Mouse (Mus musculus) large intestine, adult 2 months (tissue): Measurements from ENCODE around the gene Slc25a20. TPM values are rescaled to one million over a fixed set of nuclear protein-coding genes. Genes with fewer than 3 reads are reported as not detected.

Source experiments
- DNase-seq: peaks from one replicate; pipeline ENCODE4 v3.0.0-alpha.2; 2012; ENCODE audit warnings: low read depth, low spot score
- WGBS: fragments of 180-500 bp; shearing (Covaris S2); methylation state at CpG from one replicate; pipeline ENCODE4 v1.1.7; 2018; 5-methylcytosine and 5-hydroxymethylcytosine counted together
- polyA plus RNA-seq: library from polyadenylated mRNA; depleted of rRNA; stranded (reverse); fragments of >200 nt; gene quantifications from 2 replicates; pipeline ENCODE4 v1.2.3, GENCODE M21; 2012

Slc25a20 gene
- polyA plus RNA-seq, 1 experiment, result 32.4 TPM

DNA sequence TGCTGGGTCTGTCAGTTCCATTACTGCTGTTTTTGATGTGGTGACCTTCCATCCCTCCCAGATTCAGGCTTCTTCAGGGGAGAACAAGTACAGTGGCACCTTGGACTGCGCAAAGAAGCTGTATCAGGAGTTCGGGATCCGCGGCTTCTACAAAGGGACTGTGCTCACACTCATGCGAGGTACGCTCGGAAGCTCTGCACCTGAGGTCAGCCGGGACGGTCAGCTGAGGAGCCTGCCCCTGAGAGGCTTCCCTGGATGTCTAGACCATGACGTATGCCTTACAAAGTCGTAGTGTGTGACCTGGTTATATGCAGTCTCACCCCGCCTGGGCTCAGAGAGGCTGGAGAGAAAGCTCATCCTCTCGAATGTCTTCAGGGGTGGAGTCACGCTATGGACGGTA is 18.1 kb downstream of the Slc25a20 start:
- WGBS, result 95% methylated on average over 15 of the region's 15 CpGs
- no peak for DNase-seq

DNA sequence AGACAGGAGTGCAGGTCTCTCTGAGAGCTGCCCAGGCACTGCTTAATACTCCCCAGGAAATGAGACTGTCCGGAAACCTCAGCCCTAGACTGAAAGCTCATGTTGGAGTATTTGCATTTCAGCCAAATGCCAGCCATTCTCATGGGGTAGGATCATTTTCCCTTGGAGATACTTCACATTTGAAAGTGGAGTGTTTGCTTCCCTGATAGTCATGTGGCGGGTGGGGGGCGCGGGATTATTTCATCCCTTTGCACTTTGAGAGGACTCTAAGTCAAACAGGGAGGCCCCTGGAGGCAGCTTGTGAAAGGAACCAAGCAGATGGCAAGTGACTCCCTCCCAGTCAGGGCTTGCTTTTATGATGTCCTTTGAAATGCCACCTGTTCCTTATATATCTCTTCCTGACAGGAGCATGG is 24.6 kb downstream of the Slc25a20 start:
- no peak for DNase-seq
- 22% methylated on average over 4 of the region's 4 CpGs for WGBS

DNA sequence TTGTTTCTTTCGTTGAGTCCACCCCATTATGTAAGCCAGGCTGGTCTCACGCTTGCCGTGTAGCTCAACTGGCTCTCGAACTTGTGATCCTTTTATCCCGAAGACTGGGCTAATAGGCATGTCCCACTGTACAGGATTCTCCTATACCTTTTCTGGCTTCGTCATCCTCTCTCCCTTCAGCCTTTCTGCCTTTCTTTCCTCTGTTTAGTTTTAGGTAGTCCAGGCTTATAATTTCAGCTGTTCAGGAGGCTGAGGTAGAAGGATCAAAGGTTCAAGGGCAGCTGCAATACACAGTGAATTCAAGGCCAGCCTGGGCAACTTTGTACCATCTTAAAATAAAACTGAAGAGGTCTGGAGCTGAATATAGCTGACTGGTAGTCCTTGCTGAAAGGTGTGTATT is 25.3 kb downstream of the Slc25a20 start:
- WGBS, result 72% methylated on average over 6 of the region's 6 CpGs
- no peak for DNase-seq

DNA sequence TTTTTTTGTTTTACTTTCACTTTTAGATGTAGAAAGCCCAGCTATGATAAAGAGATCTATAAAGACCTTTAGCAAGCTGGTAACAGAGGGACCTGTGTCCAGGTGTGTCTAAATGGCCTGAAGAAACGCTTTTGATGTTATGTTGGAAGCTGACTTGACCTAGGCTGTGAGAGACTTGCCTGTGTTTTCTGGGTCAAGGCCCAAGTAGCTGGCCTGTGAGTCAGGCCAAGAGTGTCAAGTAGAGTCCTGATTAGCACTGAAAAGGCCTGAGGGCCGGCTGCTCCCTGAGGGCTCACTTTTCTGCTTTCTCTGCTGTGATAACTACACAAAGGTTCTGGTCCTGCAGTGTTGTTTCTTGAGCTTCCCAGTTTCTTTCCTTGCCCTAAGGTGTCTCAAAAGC is 25.8 kb downstream of the Slc25a20 start:
- no peak for DNase-seq
- 33% methylated on average over 2 of the region's 2 CpGs for WGBS

DNA sequence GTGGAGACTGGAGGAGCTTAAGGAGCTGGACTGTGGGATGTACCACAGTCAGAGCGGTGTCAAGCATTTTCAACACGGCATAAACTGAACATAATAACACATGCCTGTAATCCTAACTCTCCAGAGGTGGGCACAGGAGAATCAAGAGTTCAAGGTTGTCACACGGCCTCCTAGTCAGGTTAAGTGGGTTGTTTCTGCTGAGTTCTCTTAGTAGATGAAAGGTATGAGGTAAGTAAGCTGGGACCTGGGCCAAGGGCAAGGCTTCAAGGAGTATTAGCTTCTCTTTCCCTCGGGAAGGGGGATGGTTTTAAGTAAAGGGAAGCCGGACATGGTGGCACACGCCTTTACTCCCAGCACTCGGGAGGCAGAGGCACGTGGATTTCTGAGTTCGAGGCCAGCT is 26.6 kb downstream of the Slc25a20 start:
- no peak for DNase-seq
- WGBS, result 40% methylated on average over 9 of the region's 9 CpGs

DNA sequence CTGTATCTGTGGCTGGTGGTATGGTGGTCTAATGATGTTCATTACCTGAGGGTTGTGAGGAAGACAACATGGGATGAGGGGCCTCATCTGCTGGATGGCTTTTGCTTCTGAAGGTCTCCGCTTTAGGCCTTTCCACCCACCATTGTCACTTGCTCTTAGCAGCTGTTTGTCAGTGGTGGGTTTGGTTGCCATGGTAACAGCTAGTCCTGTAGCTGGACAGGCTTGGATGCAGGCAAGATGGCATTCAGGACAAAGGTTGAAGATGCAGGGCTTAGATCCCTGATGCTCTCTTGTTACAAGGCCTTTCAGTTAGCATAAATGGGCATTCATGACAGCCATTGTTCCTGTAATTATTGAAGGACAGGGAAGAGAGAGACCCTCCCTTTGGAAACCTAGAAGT is 27.2 kb downstream of the Slc25a20 start, which contains the start of gene Prkar2a:
Gene Prkar2a (plus strand): TSS at position 209 of the 400 bp plus-strand sequence.
- DNase-seq, result no peak
- WGBS, result 100% methylated on average over 1 of the region's 1 CpGs

DNA sequence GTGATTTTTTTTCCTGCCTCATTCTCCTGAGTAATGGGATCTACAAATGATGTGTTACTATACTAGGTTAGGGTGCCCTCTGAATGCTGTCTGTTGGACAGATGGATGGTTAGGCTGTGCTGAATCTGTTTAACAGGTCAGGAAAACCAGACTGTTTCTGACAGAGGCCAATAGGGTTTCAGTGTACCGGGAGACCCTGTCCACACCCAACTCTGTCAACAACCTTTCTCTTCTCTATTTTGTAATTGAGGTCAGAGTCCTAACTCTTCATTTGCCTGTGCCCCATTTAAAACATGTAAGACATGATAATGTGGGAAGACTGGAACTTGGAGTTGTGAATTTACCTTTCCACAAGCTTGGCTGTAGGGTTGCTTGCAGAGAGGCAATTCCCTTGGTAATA is 28.1 kb downstream of the Slc25a20 start:
- WGBS, result 27% methylated on average over 1 of the region's 1 CpGs
- DNase-seq, result no peak

DNA sequence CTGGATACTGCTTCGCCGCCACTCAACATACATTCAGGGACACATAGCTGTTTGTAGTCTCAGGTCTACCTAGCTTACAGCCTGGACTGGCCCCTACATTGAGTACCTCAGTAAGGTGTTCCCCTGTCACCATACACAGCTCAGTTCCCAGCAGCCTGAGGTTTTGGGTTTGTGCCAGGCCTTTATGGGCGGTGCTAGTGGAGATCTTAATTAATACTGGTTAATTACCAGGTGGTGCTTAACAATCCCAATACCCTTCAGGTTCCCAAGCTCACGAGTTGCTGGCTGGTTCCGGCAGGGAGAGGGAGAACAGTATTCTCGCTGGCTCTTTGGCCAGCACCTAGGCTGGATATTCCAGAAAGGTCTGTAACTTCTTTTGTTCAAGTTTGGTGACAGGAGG is 29.0 kb downstream of the Slc25a20 start:
- WGBS, result 73% methylated on average over 6 of the region's 6 CpGs
- no peak for DNase-seq

DNA sequence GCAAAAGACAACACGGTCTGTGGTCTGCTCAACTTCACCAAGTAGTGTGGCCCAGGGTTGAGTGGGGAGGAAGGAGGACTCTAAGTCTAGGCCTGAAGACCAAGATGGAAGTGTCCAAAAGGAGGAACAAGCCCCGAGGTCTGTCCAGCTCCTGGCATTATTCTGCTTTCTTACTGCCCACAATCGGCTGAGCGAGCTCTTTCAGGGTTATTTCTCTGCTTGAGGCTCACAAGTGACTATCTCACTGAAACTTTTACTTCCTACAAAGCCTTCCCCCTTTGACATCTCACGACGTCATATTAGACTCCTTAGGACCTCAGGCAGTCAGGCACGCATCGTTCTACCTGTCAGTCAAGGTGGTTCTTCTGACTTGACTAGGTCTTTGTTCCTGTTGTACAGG is 29.5 kb downstream of the Slc25a20 start:
- DNase-seq, result no peak
- 46% methylated on average over 8 of the region's 8 CpGs for WGBS

DNA sequence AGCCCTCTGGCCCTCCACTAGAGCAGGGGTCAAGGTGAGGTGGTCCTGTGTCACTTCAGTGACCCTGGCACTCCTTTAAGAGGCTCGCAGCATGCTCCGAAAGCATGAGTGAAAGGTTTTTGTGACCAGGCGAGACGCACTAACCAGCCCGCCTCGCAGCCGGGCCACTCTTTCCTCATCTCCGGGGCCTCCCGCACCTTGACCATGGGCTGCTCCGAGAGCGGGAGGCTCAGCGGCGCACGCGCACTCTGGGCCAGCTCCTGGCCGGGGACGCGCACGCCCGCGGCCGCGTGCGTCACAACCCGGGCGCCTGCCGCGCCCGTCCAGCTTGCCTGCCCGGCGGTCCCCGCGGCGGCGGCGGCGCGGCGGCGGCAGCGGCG is 29.9 kb downstream of the Slc25a20 start:
- DNase-seq, result no peak
- WGBS, result under 1% methylated on average over 42 of the region's 42 CpGs

DNA sequence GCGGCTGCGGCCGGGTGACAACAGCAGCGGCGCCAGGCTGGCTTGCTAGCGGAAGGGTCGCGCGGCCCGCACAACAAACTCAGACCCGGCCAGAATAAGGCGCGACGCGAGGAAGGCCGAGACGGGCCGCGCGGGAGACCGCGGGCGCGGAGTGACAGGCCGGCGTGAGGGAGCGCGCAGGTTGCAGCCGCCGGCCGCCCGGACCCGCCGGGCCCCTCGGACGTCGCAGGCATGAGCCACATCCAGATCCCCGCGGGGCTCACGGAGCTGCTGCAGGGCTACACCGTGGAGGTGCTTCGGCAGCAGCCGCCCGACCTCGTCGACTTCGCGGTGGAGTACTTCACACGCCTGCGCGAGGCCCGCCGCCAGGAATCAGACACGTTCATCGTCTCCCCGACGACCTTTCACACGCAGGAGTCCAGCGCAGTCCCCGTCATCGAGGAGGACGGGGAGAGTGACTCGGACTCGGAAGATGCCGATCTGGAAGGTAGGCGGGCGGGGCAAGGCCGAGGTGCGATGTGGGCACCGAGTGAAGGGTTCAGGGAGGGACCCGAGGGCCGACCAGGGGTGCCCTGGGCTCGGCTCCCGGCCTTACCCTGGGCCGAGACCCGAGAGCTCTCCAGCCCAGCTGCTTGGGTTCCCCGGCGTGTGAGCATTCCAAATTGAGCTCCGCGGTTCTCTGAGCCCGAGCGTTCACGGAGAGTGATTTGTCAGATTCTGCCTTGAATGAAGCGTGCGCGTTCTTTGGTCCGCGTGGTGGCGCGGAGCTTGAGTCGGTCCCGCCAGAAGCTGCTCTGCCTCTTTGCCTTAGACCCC is 30.5 kb downstream of the Slc25a20 start:
- no peak for DNase-seq
- WGBS, result under 1% methylated on average over 92 of the region's 92 CpGs

DNA sequence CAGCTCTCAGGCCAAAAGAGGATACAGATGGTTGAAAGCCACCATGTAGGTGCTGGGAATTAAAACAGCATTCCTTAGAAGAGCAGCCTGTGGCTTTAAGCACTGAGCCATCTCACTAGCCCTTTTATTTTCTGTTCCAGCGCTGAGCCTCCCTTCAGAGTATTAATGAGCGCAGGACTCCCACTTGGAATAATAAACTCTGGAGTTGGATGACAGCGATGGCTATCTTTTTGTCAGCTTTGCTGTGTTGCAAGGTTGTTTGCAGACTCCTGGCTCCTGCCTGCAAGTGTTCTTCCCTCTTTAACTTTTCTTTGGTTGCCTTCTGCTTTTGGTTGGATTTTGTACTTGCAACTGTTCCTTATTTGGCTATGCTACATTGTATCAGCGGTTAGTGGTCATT is 32.1 kb downstream of the Slc25a20 start:
- 45% methylated on average over 4 of the region's 4 CpGs for WGBS
- no peak for DNase-seq

DNA sequence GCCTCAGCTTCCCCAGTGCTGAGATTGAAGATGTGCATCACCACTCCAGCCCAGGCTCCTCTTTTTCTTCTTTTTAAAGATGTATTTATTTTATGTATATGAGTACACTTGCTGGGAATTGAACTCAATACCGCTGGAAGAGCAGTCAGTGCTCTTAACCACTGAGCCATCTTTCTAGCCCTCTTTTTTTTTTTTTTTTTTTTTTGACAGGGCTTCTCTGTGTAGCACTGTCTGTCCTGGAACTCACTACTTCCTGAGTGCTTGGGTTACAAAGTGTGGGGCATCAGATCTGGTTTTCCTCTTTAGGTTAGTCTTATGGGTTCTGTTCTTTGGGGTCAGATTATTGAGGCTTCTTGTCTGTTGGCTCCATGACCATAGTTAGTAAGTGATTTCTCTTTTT is 32.6 kb downstream of the Slc25a20 start:
- no peak for DNase-seq

DNA sequence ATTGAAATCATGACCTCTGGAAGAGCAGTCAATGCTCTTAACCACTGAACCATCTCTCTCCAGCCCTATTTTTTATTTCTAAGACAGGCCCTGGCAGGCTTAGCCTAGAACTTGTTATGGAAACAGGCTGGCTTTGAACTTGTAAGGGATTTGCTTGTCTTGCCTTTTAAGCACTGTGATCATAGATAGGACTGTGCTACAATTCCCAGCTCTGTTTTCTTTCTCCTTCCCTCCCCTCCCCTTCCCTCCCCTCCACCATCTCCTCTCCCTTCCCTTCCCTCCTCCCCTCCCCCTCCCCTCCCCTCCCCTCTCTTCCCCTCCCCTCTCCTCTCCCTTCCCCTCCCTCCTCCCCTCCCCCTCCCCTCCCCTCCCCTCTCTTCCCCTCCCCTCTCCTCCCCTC is 40.6 kb downstream of the Slc25a20 start:
- DNase-seq, result no peak

More for the DNA sequence above, 32.6 kb downstream of the Slc25a20 start:
- 78% methylated on average over 1 of the region's 1 CpGs for WGBS

DNA sequence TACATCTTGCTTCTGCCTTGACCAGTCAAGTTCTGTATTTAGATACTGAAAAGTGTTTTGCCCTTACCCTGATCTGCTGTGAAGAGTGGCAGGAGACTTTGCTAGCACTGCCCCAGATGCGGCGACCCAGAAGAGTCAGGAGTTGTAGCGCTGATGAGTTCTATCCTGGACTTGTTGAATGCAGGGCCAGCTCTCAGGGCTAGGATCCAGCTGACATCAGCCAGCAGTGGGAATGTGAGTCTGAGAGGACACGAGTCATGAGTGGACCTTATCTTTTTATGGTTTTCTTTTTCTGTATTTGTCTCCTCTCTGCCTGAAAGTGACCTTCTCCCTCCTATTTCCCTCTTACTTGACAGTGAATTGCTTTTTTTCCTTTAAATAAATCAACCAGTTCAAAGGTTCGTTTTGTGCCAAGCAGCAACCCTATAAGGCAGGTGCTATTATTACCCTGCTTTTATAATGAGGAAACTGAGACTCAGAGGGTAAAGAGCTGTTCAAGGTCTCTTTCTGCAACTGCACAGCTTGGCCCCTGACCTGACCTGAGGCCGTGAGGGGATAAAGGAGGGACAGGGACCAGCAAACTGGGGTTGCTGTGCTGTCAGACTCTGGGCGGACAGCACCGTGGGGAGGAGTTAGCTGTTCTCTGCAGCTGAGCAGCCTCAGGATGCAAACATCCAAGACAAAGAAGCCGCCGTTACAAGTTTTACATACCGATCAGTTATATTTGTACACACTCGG is 41.7 kb downstream of the Slc25a20 start:
- WGBS, result 9% methylated on average over 12 of the region's 12 CpGs
- DNase-seq, result no peak

DNA sequence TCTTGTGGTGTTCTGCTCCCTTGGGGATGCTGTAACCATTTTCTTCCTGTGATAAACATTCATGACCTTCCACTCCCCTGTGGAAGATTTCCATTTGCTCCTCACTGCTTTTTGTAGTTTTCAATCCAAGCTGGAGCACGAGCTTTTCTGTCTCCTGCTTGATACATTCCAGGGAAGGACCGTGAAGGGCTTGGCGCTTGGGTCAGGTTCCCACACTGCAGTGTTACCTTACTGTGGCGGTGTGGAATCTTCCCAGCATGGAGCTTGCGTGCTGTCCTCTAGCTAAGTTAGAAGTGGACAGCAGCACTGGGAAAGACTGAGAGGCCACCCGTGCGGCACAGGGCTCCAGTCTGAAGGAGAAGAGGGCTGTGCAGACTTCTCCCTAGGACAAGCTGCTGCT is 42.7 kb downstream of the Slc25a20 start:
- no peak for DNase-seq
- WGBS, result 76% methylated on average over 7 of the region's 7 CpGs

DNA sequence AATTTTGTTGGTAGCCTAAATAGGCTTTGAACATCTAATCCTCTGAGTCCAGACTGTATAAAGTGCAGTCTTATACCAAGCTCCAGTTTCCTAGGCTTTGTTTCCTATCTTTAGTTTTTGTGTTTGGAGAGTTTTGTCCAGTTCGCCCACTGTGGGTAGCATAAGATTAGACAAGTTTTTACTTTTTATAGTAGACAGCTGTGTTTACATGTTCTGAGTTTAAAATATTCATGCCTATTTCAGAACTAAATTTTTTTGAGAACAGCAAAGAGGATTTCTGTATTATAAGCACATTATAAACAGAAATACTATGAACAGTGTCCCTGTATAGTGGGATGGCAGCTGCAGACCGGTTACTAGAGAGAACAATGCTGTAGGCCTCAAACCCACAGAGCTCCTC is 45.3 kb downstream of the Slc25a20 start:
- DNase-seq, result no peak
- 74% methylated on average over 2 of the region's 2 CpGs for WGBS

DNA sequence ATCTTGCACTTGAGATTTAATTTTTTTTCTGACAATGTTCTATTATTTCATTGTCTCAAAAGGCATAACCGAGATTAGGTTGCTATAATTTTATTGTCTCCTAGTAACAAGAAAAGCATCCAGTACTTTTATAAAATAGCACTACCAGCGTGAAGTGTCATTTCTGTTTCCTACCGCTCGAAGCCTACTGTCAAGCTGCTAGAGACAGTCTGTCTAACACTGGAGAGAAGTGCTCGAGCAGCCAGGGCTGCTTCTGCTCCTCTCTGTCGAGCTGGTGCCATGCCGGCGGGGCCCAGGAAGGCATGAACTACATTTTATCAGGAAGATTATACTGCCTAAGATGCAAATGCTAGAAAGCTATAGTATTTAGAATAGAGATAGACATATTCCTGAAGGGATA is 46.9 kb downstream of the Slc25a20 start:
- DNase-seq, result no peak
- 92% methylated on average over 8 of the region's 8 CpGs for WGBS

DNA sequence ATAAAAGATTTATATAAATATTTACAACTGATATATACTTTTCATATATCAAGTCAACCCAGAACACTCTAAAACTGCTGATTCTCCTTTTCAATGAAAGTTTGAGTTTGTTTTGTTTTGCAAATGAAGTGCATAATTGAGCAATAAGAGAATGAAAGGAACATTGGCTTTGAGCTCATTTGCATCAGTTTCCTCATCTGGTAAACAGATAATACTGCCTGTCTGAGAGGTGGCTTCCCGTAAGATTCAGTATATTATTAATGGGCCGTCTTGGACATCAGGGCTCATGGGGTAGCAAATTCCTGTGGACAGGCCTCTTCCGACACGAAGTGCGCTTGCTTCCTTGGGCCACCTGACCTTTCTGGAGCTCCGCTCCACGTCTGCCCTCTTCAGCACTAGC is 48.9 kb downstream of the Slc25a20 start:
- DNase-seq, result no peak
- 82% methylated on average over 7 of the region's 7 CpGs for WGBS

DNA sequence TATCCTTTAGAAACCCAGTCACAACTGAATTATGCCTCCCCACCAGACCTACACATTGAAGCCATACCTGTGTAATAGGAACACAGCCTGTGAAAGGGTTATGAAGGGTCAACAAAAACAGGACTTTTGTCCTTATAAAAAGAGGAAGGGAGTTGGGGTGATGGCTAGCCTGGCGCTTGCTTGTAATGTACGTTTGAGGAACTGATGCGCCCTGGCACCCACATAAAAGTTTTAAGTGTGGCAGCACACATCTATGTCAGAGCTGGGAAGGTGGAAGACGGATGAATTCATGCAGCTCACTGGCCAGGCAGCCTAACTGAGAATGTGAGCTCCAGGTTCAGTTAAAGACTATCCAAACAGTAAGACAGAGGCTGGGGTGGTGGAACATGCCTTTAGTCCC is 54.3 kb downstream of the Slc25a20 start:
- DNase-seq, result no peak
- WGBS, result 77% methylated on average over 4 of the region's 4 CpGs

DNA sequence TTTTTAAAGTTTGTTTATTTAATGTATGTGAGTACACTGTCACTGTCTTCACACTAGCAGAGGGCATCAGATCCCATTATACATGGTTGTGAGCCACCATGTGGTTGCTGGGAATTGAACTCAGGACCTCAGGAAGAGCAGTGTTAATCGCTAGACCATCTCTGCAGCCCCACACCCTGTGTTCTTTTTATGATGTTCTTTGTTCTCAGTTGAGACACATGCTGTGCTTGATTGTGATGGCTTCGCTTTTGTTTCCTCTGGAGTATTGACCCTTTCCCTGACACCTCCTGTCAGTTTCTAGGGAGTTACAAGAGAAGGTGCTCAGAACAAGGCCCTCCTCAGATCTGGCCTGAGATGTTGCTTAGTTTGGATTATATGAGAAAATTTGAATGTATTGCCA is 61.9 kb downstream of the Slc25a20 start:
- WGBS, result 75% methylated on average over 2 of the region's 2 CpGs
- no peak for DNase-seq
